Mouse (Mus musculus) bone marrow, adult 2 months (tissue): Measurements from ENCODE around the gene Tagap1.
"Not testable (repeated sequence)": the region's sequence is repeated elsewhere in the genome, so short reads cannot be mapped to it uniquely, and the experiment has no call there.

Source experiments
- CTCF ChIP-seq: fragments of 200-500 bp; IDR thresholded peaks from 2 replicates; pipeline ENCODE4 v1.5.1; 2011; ENCODE audit warnings: low read length, control low read depth; ENCODE audit not compliant: control insufficient read depth, insufficient read depth
- POLR2A ChIP-seq: fragments of 200-500 bp; IDR thresholded peaks from 2 replicates; pipeline ENCODE4 v1.6.1; 2011; ENCODE audit warnings: low read depth, mild to moderate bottlenecking, control low read depth, low read length, borderline replicate concordance; ENCODE audit not compliant: control insufficient read depth

- TF ChIP-seq CTCF, POLR2A: not testable (repeated sequence)
These were observed 13.3 kb downstream of the Tagap1 start for GRCm38 (mm10) chr17:6947637-6947983.
